Mouse (Mus musculus): ENCODE results near the gene 4921536K21Rik. TPM values are rescaled to one million over a fixed set of nuclear protein-coding genes. Genes with fewer than 3 reads are reported as not detected.

Gene 4921536K21Rik
- total and polyA plus RNA-seq, 3 experiments, result 0.08 to 0.40 TPM; not detected in 1

- no peaks in the 10 kb centered on the region for H3K79me2 ChIP-seq (ENCODE audit: control insufficient read depth, insufficient read depth, low read length, poor library complexity)
- peaks cover 0 to 4% of the 10 kb centered on the region in 2 experiments; a peak in 2 of 4 replicates for H3K4me1 ChIP-seq (ENCODE audit: control insufficient read depth in 1 of 2, insufficient read depth in 2 of 2, low read length in 2 of 2)
- no peak overlapping the region for H3K4me3 ChIP-seq (ENCODE audit: control insufficient read depth in 1 of 2, insufficient read depth in 1 of 2, low read depth in 2 of 2, low read length in 2 of 2)
- no peaks in the 10 kb centered on the region for H3K9me3 ChIP-seq (replicated peaks; ENCODE audit: insufficient read depth, low read length)
- no peak overlapping the region for H3K27ac ChIP-seq (ENCODE audit: control insufficient read depth, low read depth, low read length)
- no peak overlapping the region for H3K9ac ChIP-seq (ENCODE audit: control insufficient read depth, low read depth, low read length, poor library complexity, severe bottlenecking)
- TF ChIP-seq MXI1 (IDR thresholded peaks at IDR 0.05; ENCODE audit: low read depth, low read length) (no peak), ZC3H11A (IDR thresholded peaks at IDR 0.05; ENCODE audit: low read depth, low read length) (no peak), USF2 (IDR thresholded peaks at IDR 0.05; ENCODE audit: borderline replicate concordance in 1 of 2, insufficient read depth in 1 of 2, low read depth in 1 of 2, low read length in 2 of 2) (no peak), MYC (IDR thresholded peaks at IDR 0.05; ENCODE audit: low read depth, low read length) (no peak), MAX (IDR thresholded peaks at IDR 0.05; ENCODE audit: low read length) (no peak), CTCF (IDR thresholded peaks at IDR 0.05 in 2 of 3, conservative IDR thresholded peaks at IDR 0.05 in 1 of 3; ENCODE audit: control insufficient read depth in 1 of 3, insufficient read depth in 1 of 3, low read depth in 2 of 3, low read length in 3 of 3, poor library complexity in 1 of 3, severe bottlenecking in 1 of 3) (no peak)
- peaks cover 0 to 2% of the 10 kb centered on the region in 2 experiments; a peak in 1 of 4 replicates for H3K27me3 ChIP-seq (ENCODE audit: control insufficient read depth in 1 of 2, insufficient read depth in 2 of 2, low read length in 2 of 2)
- DNase-seq (ENCODE audit: low read depth, low spot score), result no peak
- no peaks in the 10 kb centered on the region for H3K36me3 ChIP-seq (ENCODE audit: control insufficient read depth in 1 of 2, insufficient read depth in 2 of 2, low read length in 2 of 2)
Measured at GRCm38 (mm10) chr11:3895933-3896332, 1.0 kb upstream of the 4921536K21Rik start.

GRCm38 (mm10) chr11:3895458-3895857 is 560 bp upstream of the 4921536K21Rik start:
- TF ChIP-seq HCFC1 (IDR thresholded peaks at IDR 0.05; ENCODE audit: low read depth, low read length) (0 out of 2 replicates have a peak, but pooled peaks have one; percentile 9), ZNF384 (IDR thresholded peaks at IDR 0.05; ENCODE audit: low read depth, low read length) (no peak)
- H3K36me3 ChIP-seq (ENCODE audit: control insufficient read depth in 1 of 2, insufficient read depth in 2 of 2, low read length in 2 of 2), result no peaks in the 10 kb centered on the region
- DNase-seq (ENCODE audit: low read depth, low spot score), result peak; percentile 56
- peaks cover 0 to 4% of the 10 kb centered on the region in 2 experiments; a peak in 2 of 4 replicates for H3K4me1 ChIP-seq (ENCODE audit: control insufficient read depth in 1 of 2, insufficient read depth in 2 of 2, low read length in 2 of 2)
- H3K9ac ChIP-seq (ENCODE audit: control insufficient read depth, low read depth, low read length, poor library complexity, severe bottlenecking), result peak overlapping the region; percentile 64
- peak overlapping the region; percentile 45 to 66 for H3K4me3 ChIP-seq (ENCODE audit: control insufficient read depth in 1 of 2, insufficient read depth in 1 of 2, low read depth in 2 of 2, low read length in 2 of 2)
- H3K79me2 ChIP-seq (ENCODE audit: control insufficient read depth, insufficient read depth, low read length, poor library complexity), result no peaks in the 10 kb centered on the region
- H3K9me3 ChIP-seq (replicated peaks; ENCODE audit: insufficient read depth, low read length), result no peaks in the 10 kb centered on the region
- peak overlapping the region; percentile 45 for H3K27ac ChIP-seq (ENCODE audit: control insufficient read depth, low read depth, low read length)
- H3K27me3 ChIP-seq (ENCODE audit: control insufficient read depth in 1 of 2, insufficient read depth in 2 of 2, low read length in 2 of 2), result peaks cover 0 to 2% of the 10 kb centered on the region in 2 experiments; a peak in 1 of 4 replicates

DNA sequence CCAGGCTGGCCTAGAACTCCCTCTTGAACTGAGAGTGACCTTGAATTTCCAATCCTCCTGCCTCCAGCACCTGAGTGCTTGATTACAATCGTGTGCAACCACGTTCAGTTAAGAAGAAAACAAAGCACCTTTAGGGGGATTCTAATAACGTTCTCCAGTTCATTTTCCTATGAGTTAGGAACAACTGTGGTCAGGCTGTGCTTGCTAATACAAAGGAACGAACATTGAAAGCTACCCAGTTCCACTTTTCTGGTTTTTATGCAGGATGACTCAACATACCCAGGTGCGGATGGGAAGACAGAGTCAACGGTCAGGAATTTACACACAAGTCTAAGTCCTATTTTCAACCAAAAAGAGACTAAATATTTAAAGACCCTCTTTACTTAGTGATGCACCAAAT is 928 bp downstream of the 4921536K21Rik start:
- Histone ChIP-seq H3K9me3 (replicated peaks; ENCODE audit: insufficient read depth, low read length) (no peaks in the 10 kb centered on the region), H3K4me1 (ENCODE audit: control insufficient read depth in 1 of 2, insufficient read depth in 2 of 2, low read length in 2 of 2) (peaks cover 0 to 4% of the 10 kb centered on the region in 2 experiments; a peak in 2 of 4 replicates), H3K27me3 (ENCODE audit: control insufficient read depth in 1 of 2, insufficient read depth in 2 of 2, low read length in 2 of 2) (peaks cover 0 to 3% of the 10 kb centered on the region in 2 experiments; a peak in 1 of 4 replicates), H3K36me3 (ENCODE audit: control insufficient read depth in 1 of 2, insufficient read depth in 2 of 2, low read length in 2 of 2) (no peaks in the 10 kb centered on the region), H3K27ac (ENCODE audit: control insufficient read depth, low read depth, low read length) (no peak overlapping the region), H3K9ac (ENCODE audit: control insufficient read depth, low read depth, low read length, poor library complexity, severe bottlenecking) (no peak overlapping the region), H3K79me2 (ENCODE audit: control insufficient read depth, insufficient read depth, low read length, poor library complexity) (no peaks in the 10 kb centered on the region), H3K4me3 (ENCODE audit: control insufficient read depth in 1 of 2, insufficient read depth in 1 of 2, low read depth in 2 of 2, low read length in 2 of 2) (no peak overlapping the region)
- no peak for DNase-seq (ENCODE audit: low read depth, low spot score)
- no peak for TF ChIP-seq ETS1 (IDR thresholded peaks at IDR 0.05; ENCODE audit: low read depth, low read length)
- TF ChIP-seq SMC3 (IDR thresholded peaks at IDR 0.05; ENCODE audit: low read depth, low read length), result no peak
- TF ChIP-seq KAT2A (conservative IDR thresholded peaks at IDR 0.05; ENCODE audit: low read depth, low read length), result no peak
- TF ChIP-seq MEF2A (IDR thresholded peaks at IDR 0.05; ENCODE audit: extremely low read depth, insufficient replicate concordance, low read depth, low read length, poor library complexity, severe bottlenecking), result no peak
- TF ChIP-seq TAL1 (IDR thresholded peaks at IDR 0.05; ENCODE audit: low read length), result no peak
- TF ChIP-seq USF2 (IDR thresholded peaks at IDR 0.05; ENCODE audit: borderline replicate concordance in 1 of 2, insufficient read depth in 1 of 2, low read depth in 1 of 2, low read length in 2 of 2), result no peak
- TF ChIP-seq ZNF384 (IDR thresholded peaks at IDR 0.05; ENCODE audit: low read depth, low read length), result no peak
- no peak for TF ChIP-seq NRF1 (IDR thresholded peaks at IDR 0.05; ENCODE audit: insufficient read depth, low read depth, low read length, poor library complexity, severe bottlenecking)
- TF ChIP-seq NELFE (IDR thresholded peaks at IDR 0.05; ENCODE audit: low read depth, low read length), result no peak
- no peak for TF ChIP-seq POLR2A (IDR thresholded peaks at IDR 0.05; ENCODE audit: control insufficient read depth in 1 of 2, insufficient read depth in 1 of 2, low read depth in 1 of 2, low read length in 2 of 2, poor library complexity in 1 of 2)
- no peak for TF ChIP-seq MAX (IDR thresholded peaks at IDR 0.05; ENCODE audit: low read length)
- TF ChIP-seq CHD1 (IDR thresholded peaks at IDR 0.05; ENCODE audit: low read depth, low read length), result no peak
- no peak for TF ChIP-seq MAZ (IDR thresholded peaks at IDR 0.05; ENCODE audit: low read depth, low read length)
- TF ChIP-seq EP300 (IDR thresholded peaks at IDR 0.05; ENCODE audit: low read depth in 1 of 2, low read length in 2 of 2), result no peak
- no peak for TF ChIP-seq GABPA (IDR thresholded peaks at IDR 0.05; ENCODE audit: low read depth, low read length)
- no peak for TF ChIP-seq TCF12 (IDR thresholded peaks at IDR 0.05; ENCODE audit: low read depth, low read length)
- TF ChIP-seq SIN3A (IDR thresholded peaks at IDR 0.05; ENCODE audit: low read length), result no peak
- TF ChIP-seq BHLHE40 (IDR thresholded peaks at IDR 0.05; ENCODE audit: borderline replicate concordance, low read depth, low read length), result no peak

All from MEL (cell line).